Mouse (Mus musculus) G1E (cell line): Measurements from ENCODE around the gene Jak1.

Experiments used
- CTCF ChIP-seq: IDR thresholded peaks from 2 replicates; pipeline ENCODE4 v1.5.1; 2012; ENCODE audit warnings: low read depth, low read length, inconsistent platforms, mixed read lengths
- GATA2 ChIP-seq: IDR thresholded peaks from 2 replicates; pipeline ENCODE4 v1.6.1; 2012; ENCODE audit warnings: low read depth, low read length, inconsistent platforms, borderline replicate concordance

GRCm38 (mm10) chr4:101207492-101207891 is 57.6 kb downstream of the Jak1 start:
- TF ChIP-seq GATA2 (no peak), CTCF (no peak)
